ENCODE assay signal across 17 mouse cellular contexts in genomic region chr2:90536555-90536954, GRCm38 (mm10). TPM values are rescaled to one million over a fixed set of nuclear protein-coding genes. Genes with fewer than 3 reads are reported as not detected.
DNase-seq lines count a peak whose midpoint lies in the region; ATAC-seq lines count a peak whose summit lies in the region.
"Had no signal": no experiment of that assay in that cellular context is flagged by ENCODE, and none has a peak within 500 bp of the region (broad histone marks: within the 10 kb centered on the region; RNA-seq: fewer than 3 reads in every experiment).

No protein-coding gene starts in this region.

- 37% methylated on average over 9 of the region's 9 CpGs for WGBS in hindbrain, embryonic 13.5 days
- WGBS in hindbrain, embryonic 11.5 days, result 54% methylated on average over 9 of the region's 9 CpGs
- WGBS in midbrain, embryonic 15.5 days, result 47% methylated on average over 9 of the region's 9 CpGs
- WGBS in midbrain, embryonic 10.5 days, result 69% methylated on average over 9 of the region's 9 CpGs

- H3K4me3 ChIP-seq in hindbrain, embryonic 13.5 days, result no peak overlapping the region
- H3K4me3 ChIP-seq in hindbrain, embryonic 11.5 days (ENCODE audit: low read depth, low read length), result no peak overlapping the region
- H3K4me3 ChIP-seq in midbrain, embryonic 15.5 days, result no peak overlapping the region
- H3K4me3 ChIP-seq in midbrain, embryonic 10.5 days, result no peak overlapping the region
- H3K4me3 ChIP-seq: embryonic facial prominence, embryonic 10.5 days; erythroblast, embryonic 14.5 days; liver, embryonic 15.5 days; midbrain, embryonic 12.5 days had no signal

- no peak overlapping the region for H3K4me2 ChIP-seq in hindbrain, embryonic 13.5 days
- H3K4me2 ChIP-seq in hindbrain, embryonic 11.5 days (replicated peaks; ENCODE audit: low read depth, low read length), result no peak overlapping the region
- H3K4me2 ChIP-seq in midbrain, embryonic 15.5 days, result no peak overlapping the region
- H3K4me2 ChIP-seq: liver, embryonic 15.5 days; midbrain, embryonic 12.5 days had no signal

- 0 out of 2 replicates have a peak, but pooled peaks have one; percentile 19 for ATAC-seq in hindbrain, embryonic 13.5 days (ENCODE audit: low FRiP score)
- no peak for ATAC-seq in hindbrain, embryonic 11.5 days (ENCODE audit: low FRiP score)
- peak; percentile 58; the same call in 1 of the 2 replicates for ATAC-seq in midbrain, embryonic 15.5 days (replicated peaks)
- ATAC-seq in cerebellum, adult (ENCODE audit: insufficient number of reproducible peaks, low FRiP score, low TSS enrichment), result no peak
- ATAC-seq: forebrain, postnatal 0 days had no signal

- no peaks in the 10 kb centered on the region for H3K27me3 ChIP-seq in hindbrain, embryonic 13.5 days
- H3K27me3 ChIP-seq in hindbrain, embryonic 11.5 days (ENCODE audit: control insufficient read depth, insufficient read depth, low read length), result no peaks in the 10 kb centered on the region
- H3K27me3 ChIP-seq in midbrain, embryonic 15.5 days (replicated peaks), result no peaks in the 10 kb centered on the region
- H3K27me3 ChIP-seq in midbrain, embryonic 10.5 days (ENCODE audit: low read depth, poor library complexity, severe bottlenecking), result no peaks in the 10 kb centered on the region
- H3K27me3 ChIP-seq: liver, embryonic 15.5 days; midbrain, embryonic 12.5 days had no signal

- H3K36me3 ChIP-seq in hindbrain, embryonic 13.5 days, result no peaks in the 10 kb centered on the region
- no peaks in the 10 kb centered on the region for H3K36me3 ChIP-seq in hindbrain, embryonic 11.5 days (ENCODE audit: control insufficient read depth, insufficient read depth, low read length)
- no peaks in the 10 kb centered on the region for H3K36me3 ChIP-seq in midbrain, embryonic 15.5 days (replicated peaks)
- no peaks in the 10 kb centered on the region for H3K36me3 ChIP-seq in midbrain, embryonic 10.5 days
- H3K36me3 ChIP-seq: embryonic facial prominence, embryonic 10.5 days; liver, embryonic 15.5 days; midbrain, embryonic 12.5 days had no signal

- H3K4me1 ChIP-seq in hindbrain, embryonic 13.5 days (replicated peaks), result peaks cover 15% of the 10 kb centered on the region
- no peaks in the 10 kb centered on the region for H3K4me1 ChIP-seq in hindbrain, embryonic 11.5 days (replicated peaks; ENCODE audit: control insufficient read depth, insufficient read depth, low read length)
- H3K4me1 ChIP-seq in midbrain, embryonic 15.5 days, result peaks cover 7% of the 10 kb centered on the region
- H3K4me1 ChIP-seq in midbrain, embryonic 10.5 days, result peaks cover 7% of the 10 kb centered on the region; the same call in 1 of the 2 replicates

- H3K9ac ChIP-seq in hindbrain, embryonic 13.5 days, result no peak overlapping the region
- no peak overlapping the region for H3K9ac ChIP-seq in hindbrain, embryonic 11.5 days (ENCODE audit: low read depth, low read length)
- H3K9ac ChIP-seq in midbrain, embryonic 15.5 days, result no peak overlapping the region
- H3K9ac ChIP-seq: forebrain, postnatal 0 days; liver, embryonic 15.5 days; midbrain, embryonic 12.5 days had no signal

- DNase-seq in adrenal gland, adult 2 months, result peak; percentile 28
- no peak for DNase-seq in adrenal gland, adult 8-10 months
- DNase-seq in hindbrain, embryonic 11.5 days (ENCODE audit: low spot score), result no peak
- no peak for DNase-seq in midbrain, embryonic 10.5 days (ENCODE audit: low spot score)
- peak; percentile 51 for DNase-seq in mesoderm, embryonic 11.5 days (ENCODE audit: low read depth, low spot score)
- DNase-seq: forebrain, postnatal 0 days; heart, adult 18-20 months; heart, postnatal 10 days; lung, postnatal 14 days; thymus, postnatal 4 days had no signal

- no peaks in the 10 kb centered on the region for H3K9me3 ChIP-seq in hindbrain, embryonic 13.5 days
- H3K9me3 ChIP-seq in hindbrain, embryonic 11.5 days (ENCODE audit: control insufficient read depth, low read length), result no peaks in the 10 kb centered on the region
- H3K9me3 ChIP-seq in midbrain, embryonic 15.5 days, result no peaks in the 10 kb centered on the region
- H3K9me3 ChIP-seq in midbrain, embryonic 10.5 days (replicated peaks), result no peaks in the 10 kb centered on the region
- H3K9me3 ChIP-seq: embryonic facial prominence, embryonic 10.5 days; liver, embryonic 15.5 days; midbrain, embryonic 12.5 days had no signal

- no peak overlapping the region for H3K27ac ChIP-seq in hindbrain, embryonic 13.5 days
- H3K27ac ChIP-seq in hindbrain, embryonic 11.5 days (ENCODE audit: low read depth, low read length), result no peak overlapping the region
- peak overlapping the region; percentile 54; the same call in 1 of the 2 replicates for H3K27ac ChIP-seq in midbrain, embryonic 15.5 days
- H3K27ac ChIP-seq in midbrain, embryonic 10.5 days (replicated peaks), result no peak overlapping the region
- H3K27ac ChIP-seq: liver, embryonic 15.5 days; midbrain, embryonic 12.5 days had no signal

RNA-seq across cellular contexts. Expression of gene Ptprj, which starts 43.9 kb away (rescaled TPM):
- 10 to 100 TPM; 15.2 to 20.6 TPM for total RNA-seq in adrenal gland, adult 2 months (2021)
- polyA plus RNA-seq in adrenal gland, adult 2 months (2012; rRNA removed), result 2.4 and 2.6 TPM in 2 replicates
- total RNA-seq in adrenal gland, adult 8-10 months (2022), result 10 to 100 TPM; 13.5 to 33.1 (median 23.3) TPM
- polyA plus RNA-seq in hindbrain, embryonic 13.5 days (2015; fragmentation: Nextera tagmentation; extraction: Ambion mirVana), result 3.8 and 4.3 TPM in 2 replicates
- polyA plus RNA-seq in hindbrain, embryonic 11.5 days (2014; fragmentation: Nextera tagmentation; extraction: Ambion mirVana), result 2.4 and 2.9 TPM in 2 replicates
- polyA plus RNA-seq in midbrain, embryonic 15.5 days (2015; fragmentation: Nextera tagmentation; extraction: Ambion mirVana), result 5.9 and 6.1 TPM in 2 replicates
- 2.1 and 2.2 TPM in 2 replicates for polyA plus RNA-seq in midbrain, embryonic 10.5 days (2016; fragmentation: Nextera tagmentation; extraction: Ambion mirVana)
- polyA plus RNA-seq: erythroblast, embryonic 14.5 days had no signal

Comparison
In these comparisons a context has a peak if more than half of its experiments do, and no peak if none do; other contexts are left out.
1. DNase-seq: peak in adrenal gland, adult 2 months (single experiment) and mesoderm, embryonic 11.5 days (single experiment); none in adrenal gland, adult 8-10 months (single experiment), hindbrain, embryonic 11.5 days (single experiment) and midbrain, embryonic 10.5 days (single experiment).
2. ATAC-seq: peak in hindbrain, embryonic 13.5 days (single experiment) and midbrain, embryonic 15.5 days (single experiment); none in hindbrain, embryonic 11.5 days (single experiment) and cerebellum, adult (single experiment).